Mouse (Mus musculus) neural tube, embryonic 11.5 days (tissue): ENCODE measurements at regions not wholly inside any gene's neighbourhood (a gene's known extent, or its start where the extent isn't known, plus 50 kb on each side); places are given as distances from the start of the nearest gene placed in this dataset.

Experiments used
- ATAC-seq: fragments of 200-750 bp; cut with Nextera tagmentation; 2 replicates; pipeline ENCODE4 v1.8.0; 2017; ENCODE audit warnings: moderate number of reproducible peaks, mild to moderate bottlenecking, moderate TSS enrichment, moderate library complexity; ENCODE audit not compliant: insufficient read depth, low FRiP score, low TSS enrichment
- DNase-seq: peaks from one replicate; pipeline ENCODE4 v3.0.0-alpha.2; 2015; ENCODE audit warnings: low spot score
- H3K27ac ChIP-seq: fragments of 300-500 bp; sonication (generic); 2 replicates; pipeline ENCODE4 v1.5.1; 2014; ENCODE audit warnings: low read depth, mild to moderate bottlenecking, low read length
- H3K27me3 ChIP-seq: fragments of 300-500 bp; sonication (generic); 2 replicates; pipeline ENCODE4 v1.6.1; 2014; ENCODE audit warnings: mild to moderate bottlenecking, low read length, mixed read lengths; ENCODE audit not compliant: control insufficient read depth, insufficient read depth
- H3K36me3 ChIP-seq: fragments of 300-500 bp; sonication (generic); 2 replicates; pipeline ENCODE4 v1.6.1; 2014; ENCODE audit warnings: mild to moderate bottlenecking, low read length, moderate library complexity, mixed read lengths; ENCODE audit not compliant: control insufficient read depth, insufficient read depth
- H3K4me1 ChIP-seq: fragments of 300-500 bp; sonication (generic); 2 replicates; pipeline ENCODE4 v1.6.1; 2014; ENCODE audit warnings: low read length, mixed read lengths; ENCODE audit not compliant: control insufficient read depth, insufficient read depth
- H3K4me2 ChIP-seq: fragments of 300-500 bp; sonication (generic); 2 replicates; pipeline ENCODE4 v1.6.1; 2014; ENCODE audit warnings: low read depth, mild to moderate bottlenecking, moderate library complexity
- H3K4me3 ChIP-seq: fragments of 300-500 bp; sonication (generic); 2 replicates; pipeline ENCODE4 v1.5.1; 2014; ENCODE audit warnings: low read depth, low read length
- H3K9ac ChIP-seq: fragments of 300-500 bp; sonication (generic); 2 replicates; pipeline ENCODE4 v1.6.1; 2014; ENCODE audit warnings: mild to moderate bottlenecking, low read length
- H3K9me3 ChIP-seq: fragments of 300-500 bp; sonication (generic); 2 replicates; pipeline ENCODE4 v1.6.1; 2016; ENCODE audit warnings: low read length; ENCODE audit not compliant: control insufficient read depth
- WGBS: fragments of 180-500 bp; shearing (Covaris S2); extraction: QIAGEN DNeasy Blood & Tissue Kit; methylation state at CpG from one replicate; pipeline ENCODE4 v1.1.7; 2014; 5-methylcytosine and 5-hydroxymethylcytosine counted together

GRCm38 (mm10) chr3:35359288-35359687 is 394.6 kb upstream of the Atp11b start:
- H3K27me3 ChIP-seq: no peaks in the 10 kb centered on the region
- H3K9me3 ChIP-seq: no peaks in the 10 kb centered on the region
- ATAC-seq: no peak
- H3K9ac ChIP-seq: no peak overlapping the region
- 53% methylated on average over 8 of the region's 8 CpGs for WGBS
- no peaks in the 10 kb centered on the region for H3K36me3 ChIP-seq
- H3K4me3 ChIP-seq: no peak overlapping the region
- no peak for DNase-seq
- peaks cover 5% of the 10 kb centered on the region; the same call in 1 of the 2 replicates for H3K4me1 ChIP-seq
- no peak overlapping the region for H3K4me2 ChIP-seq
- no peak overlapping the region for H3K27ac ChIP-seq

- H3K27ac ChIP-seq: no peak overlapping the region
- H3K4me1 ChIP-seq: no peaks in the 10 kb centered on the region
- no peaks in the 10 kb centered on the region for H3K36me3 ChIP-seq
- no peak overlapping the region for H3K9ac ChIP-seq
- ATAC-seq: no peak
- no peak overlapping the region for H3K4me2 ChIP-seq
- no peaks in the 10 kb centered on the region for H3K27me3 ChIP-seq
- no peak for DNase-seq
- H3K4me3 ChIP-seq: no peak overlapping the region
- H3K9me3 ChIP-seq: no peaks in the 10 kb centered on the region
These were observed 393.4 kb upstream of the Atp11b start for GRCm38 (mm10) chr3:35360515-35360914.

GRCm38 (mm10) chr3:35361086-35361485 is 392.8 kb upstream of the Atp11b start:
- H3K4me2 ChIP-seq: no peak overlapping the region
- ATAC-seq (no peak), DNase-seq (no peak)
- no peak overlapping the region for H3K9ac ChIP-seq
- 67% methylated on average over 2 of the region's 2 CpGs for WGBS
- no peaks in the 10 kb centered on the region for H3K4me1 ChIP-seq
- no peaks in the 10 kb centered on the region for H3K27me3 ChIP-seq
- H3K27ac ChIP-seq: no peak overlapping the region
- H3K9me3 ChIP-seq: no peaks in the 10 kb centered on the region
- H3K4me3 ChIP-seq: no peak overlapping the region
- H3K36me3 ChIP-seq: no peaks in the 10 kb centered on the region

- Histone ChIP-seq H3K27me3 (no peaks in the 10 kb centered on the region), H3K9ac (no peak overlapping the region), H3K36me3 (no peaks in the 10 kb centered on the region), H3K4me2 (no peak overlapping the region), H3K4me1 (no peaks in the 10 kb centered on the region), H3K9me3 (no peaks in the 10 kb centered on the region), H3K4me3 (no peak overlapping the region), H3K27ac (no peak overlapping the region)
- DNase-seq (no peak), ATAC-seq (no peak)
- 77% methylated on average over 6 of the region's 6 CpGs for WGBS
These were observed 388.5 kb upstream of the Atp11b start for GRCm38 (mm10) chr3:35365431-35365830.

- no peak overlapping the region for H3K27ac ChIP-seq
- no peaks in the 10 kb centered on the region for H3K4me1 ChIP-seq
- DNase-seq (no peak), ATAC-seq (no peak)
- WGBS: 94% methylated on average over 1 of the region's 1 CpGs
- H3K9me3 ChIP-seq: no peaks in the 10 kb centered on the region
- no peak overlapping the region for H3K4me2 ChIP-seq
- H3K9ac ChIP-seq: no peak overlapping the region
- H3K36me3 ChIP-seq: no peaks in the 10 kb centered on the region
- no peak overlapping the region for H3K4me3 ChIP-seq
- H3K27me3 ChIP-seq: no peaks in the 10 kb centered on the region
These were observed 381.6 kb upstream of the Atp11b start for GRCm38 (mm10) chr3:35372276-35372675.

- Histone ChIP-seq H3K9ac (no peak overlapping the region), H3K27ac (no peak overlapping the region), H3K27me3 (no peaks in the 10 kb centered on the region), H3K36me3 (no peaks in the 10 kb centered on the region), H3K4me2 (no peak overlapping the region), H3K9me3 (no peaks in the 10 kb centered on the region), H3K4me1 (no peaks in the 10 kb centered on the region), H3K4me3 (no peak overlapping the region)
- WGBS: 85% methylated on average over 5 of the region's 5 CpGs
- ATAC-seq (no peak), DNase-seq (no peak)
These were observed 366.5 kb upstream of the Atp11b start for GRCm38 (mm10) chr3:35387386-35387785.

- WGBS: 76% methylated on average over 2 of the region's 2 CpGs
- H3K4me1 ChIP-seq: no peaks in the 10 kb centered on the region
- H3K9ac ChIP-seq: no peak overlapping the region
- H3K27me3 ChIP-seq: no peaks in the 10 kb centered on the region
- no peak overlapping the region for H3K4me2 ChIP-seq
- no peak overlapping the region for H3K27ac ChIP-seq
- H3K36me3 ChIP-seq: no peaks in the 10 kb centered on the region
- no peak for ATAC-seq
- DNase-seq: no peak
- no peaks in the 10 kb centered on the region for H3K9me3 ChIP-seq
- H3K4me3 ChIP-seq: no peak overlapping the region
These were observed 361.2 kb upstream of the Atp11b start for GRCm38 (mm10) chr3:35392657-35393056.

GRCm38 (mm10) chr3:35400213-35400612 is 353.7 kb upstream of the Atp11b start:
- Histone ChIP-seq H3K4me1 (peaks cover 8% of the 10 kb centered on the region), H3K27ac (no peak overlapping the region), H3K4me3 (no peak overlapping the region), H3K4me2 (no peak overlapping the region), H3K9ac (no peak overlapping the region), H3K27me3 (no peaks in the 10 kb centered on the region), H3K9me3 (no peaks in the 10 kb centered on the region), H3K36me3 (no peaks in the 10 kb centered on the region)
- ATAC-seq (no peak), DNase-seq (peak; percentile 47)
- 17% methylated on average over 6 of the region's 6 CpGs for WGBS

GRCm38 (mm10) chr3:35402666-35403065 is 351.2 kb upstream of the Atp11b start:
- ATAC-seq: no peak
- no peak overlapping the region for H3K9ac ChIP-seq
- no peak overlapping the region for H3K27ac ChIP-seq
- H3K36me3 ChIP-seq: no peaks in the 10 kb centered on the region
- H3K27me3 ChIP-seq: no peaks in the 10 kb centered on the region
- no peak overlapping the region for H3K4me2 ChIP-seq
- no peaks in the 10 kb centered on the region for H3K9me3 ChIP-seq
- no peak overlapping the region for H3K4me3 ChIP-seq
- H3K4me1 ChIP-seq: peaks cover 11% of the 10 kb centered on the region
- WGBS: 66% methylated on average over 10 of the region's 10 CpGs
- DNase-seq: no peak
